Mouse (Mus musculus): ENCODE results near the gene Olfr707.
"Not testable (repeated sequence)": the region's sequence is repeated elsewhere in the genome, so short reads cannot be mapped to it uniquely, and the experiment has no call there.

The Olfr707 gene

GRCm38 (mm10) chr7:106901141-106901540, at the start of gene Olfr707:
Gene Olfr707, minus strand, starts transcription at chr7:106901241.
- DNase-seq: not testable (repeated sequence)

GRCm38 (mm10) chr7:106948212-106948611, 47.2 kb upstream of the Olfr707 start, which contains the start of gene Olfr710:
Gene Olfr710, minus strand, starts transcription at chr7:106948312.
- no peak for DNase-seq

- no peak for DNase-seq
Measured at GRCm38 (mm10) chr7:106932119-106932518, 31.1 kb upstream of the Olfr707 start, which contains the start of gene Olfr709-ps1. Gene Olfr709-ps1, minus strand, starts transcription at chr7:106932219.

- not testable (repeated sequence) for DNase-seq
Measured at GRCm38 (mm10) chr7:106920961-106921360, 19.9 kb upstream of the Olfr707 start.

- DNase-seq: no peak
Measured at GRCm38 (mm10) chr7:106907676-106908075, 6.6 kb upstream of the Olfr707 start, which contains the start of gene Olfr1532-ps1. Gene Olfr1532-ps1, plus strand, starts transcription at chr7:106908001.

- no peak for DNase-seq
Measured at GRCm38 (mm10) chr7:106888062-106888461, 13.0 kb downstream of the Olfr707 start, which contains the start of gene Olfr706. Gene Olfr706, minus strand, starts transcription at chr7:106888162.

GRCm38 (mm10) chr7:106876791-106877190, 24.2 kb downstream of the Olfr707 start, which contains the start of gene Olfr705:
Gene Olfr705, minus strand, starts transcription at chr7:106876891.
- no peak for DNase-seq

- no peak for DNase-seq
Measured at GRCm38 (mm10) chr7:106862885-106863284, 38.2 kb downstream of the Olfr707 start, which contains the start of gene Olfr704. Gene Olfr704, plus strand, starts transcription at chr7:106863185.

GRCm38 (mm10) chr7:106843060-106843459, 58.0 kb downstream of the Olfr707 start, which contains the start of gene Olfr703:
Gene Olfr703, plus strand, starts transcription at chr7:106843360.
- DNase-seq: no peak
